Mouse (Mus musculus) embryonic facial prominence, embryonic 15.5 days (tissue): ENCODE data around the gene Myo1a. TPM values are rescaled to one million over a fixed set of nuclear protein-coding genes. Genes with fewer than 3 reads are reported as not detected.

ENCODE experiments used
- ATAC-seq: fragments of 200-750 bp; cut with Nextera tagmentation; 2 replicates; pipeline ENCODE4 v1.8.0; 2017; ENCODE audit warnings: low read depth, moderate TSS enrichment; ENCODE audit not compliant: insufficient number of reproducible peaks, low FRiP score, low TSS enrichment
- H3K27ac ChIP-seq: fragments of 300-500 bp; sonication (generic); replicated peaks from 2 replicates; pipeline ENCODE4 v1.5.1; 2015; ENCODE audit warnings: mild to moderate bottlenecking, inconsistent platforms
- H3K27me3 ChIP-seq: fragments of 300-500 bp; sonication (generic); 2 replicates; pipeline ENCODE4 v1.6.1; 2015; ENCODE audit warnings: inconsistent platforms
- H3K36me3 ChIP-seq: fragments of 300-500 bp; sonication (generic); 2 replicates; pipeline ENCODE4 v1.6.1; 2015; ENCODE audit warnings: mild to moderate bottlenecking, inconsistent platforms
- H3K4me1 ChIP-seq: fragments of 300-500 bp; sonication (generic); 2 replicates; pipeline ENCODE4 v1.6.1; 2015; ENCODE audit warnings: inconsistent platforms
- H3K4me2 ChIP-seq: fragments of 300-500 bp; sonication (generic); replicated peaks from 2 replicates; pipeline ENCODE4 v1.6.1; 2015; ENCODE audit warnings: mild to moderate bottlenecking, inconsistent platforms
- H3K4me3 ChIP-seq: fragments of 300-500 bp; sonication (generic); replicated peaks from 2 replicates; pipeline ENCODE4 v1.5.1; 2015; ENCODE audit warnings: mild to moderate bottlenecking, inconsistent platforms
- H3K9ac ChIP-seq: fragments of 300-500 bp; sonication (generic); 2 replicates; pipeline ENCODE4 v1.6.1; 2015; ENCODE audit warnings: inconsistent platforms
- H3K9me3 ChIP-seq: fragments of 300-500 bp; sonication (generic); replicated peaks from 2 replicates; pipeline ENCODE4 v1.6.1; 2016; ENCODE audit warnings: inconsistent platforms
- WGBS: fragments of 180-500 bp; shearing (Covaris S2); methylation state at CpG from one replicate; pipeline ENCODE4 v1.1.7; 2015; 5-methylcytosine and 5-hydroxymethylcytosine counted together
- polyA plus RNA-seq: library from polyadenylated mRNA; unstranded; fragments of >200 nt; fragmentation: Nextera tagmentation; extraction: Ambion mirVana; gene quantifications from 2 replicates; pipeline ENCODE4 v1.2.1, GENCODE M21; 2015

The Myo1a gene
- polyA plus RNA-seq, 1 experiment from 2014 or later: 0.57 TPM

DNA sequence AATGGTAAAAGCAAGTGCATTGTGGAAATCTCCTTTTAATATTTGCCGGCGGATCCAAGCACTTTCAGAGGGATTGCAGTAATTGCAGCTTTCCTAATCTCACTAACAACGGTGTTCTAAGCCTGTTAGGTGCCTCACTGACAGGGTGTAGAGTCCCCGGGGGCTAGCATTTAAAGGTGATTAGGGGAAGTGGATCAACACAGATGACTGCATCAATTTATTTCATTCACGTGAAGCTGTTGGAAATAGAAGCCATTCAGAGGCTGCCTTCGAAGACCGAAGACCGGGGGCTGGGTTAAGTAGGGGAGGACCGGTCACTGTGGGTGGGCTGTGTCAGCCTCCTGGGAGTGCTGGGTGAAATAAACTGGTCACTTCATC lies 26.0 kb downstream of the Myo1a start:
- H3K27me3 ChIP-seq: peaks cover 9% of the 10 kb centered on the region
- H3K4me2 ChIP-seq: no peak overlapping the region
- peaks cover 5% of the 10 kb centered on the region; the same call in 1 of the 2 replicates for H3K4me1 ChIP-seq
- no peak overlapping the region for H3K27ac ChIP-seq
- no peak overlapping the region for H3K9ac ChIP-seq
- WGBS: 26% methylated on average over 9 of the region's 9 CpGs
- no peak for ATAC-seq
- H3K36me3 ChIP-seq: no peaks in the 10 kb centered on the region
- H3K4me3 ChIP-seq: no peak overlapping the region
- no peaks in the 10 kb centered on the region for H3K9me3 ChIP-seq

DNA sequence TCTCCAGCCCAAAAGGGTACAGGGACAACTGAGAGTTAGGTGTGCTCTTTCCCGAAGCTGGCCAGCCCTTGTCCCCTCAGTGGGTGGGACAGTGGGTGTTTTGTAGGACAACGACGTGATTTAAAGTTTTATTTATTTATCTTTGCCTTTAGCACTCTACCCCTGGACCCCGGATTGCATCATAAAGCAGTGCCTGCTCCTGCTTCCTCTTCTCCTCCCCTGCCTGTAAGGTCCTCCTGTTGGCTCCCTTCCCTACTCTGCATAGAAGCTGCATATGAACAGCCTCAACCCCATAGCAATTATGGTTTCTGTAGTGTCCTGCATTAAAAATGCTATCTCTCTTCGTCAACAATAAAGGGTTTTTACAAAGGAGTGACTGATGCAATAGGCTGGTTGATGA lies 26.4 kb downstream of the Myo1a start:
- Histone ChIP-seq H3K4me2 (no peak overlapping the region), H3K36me3 (no peaks in the 10 kb centered on the region), H3K4me1 (peaks cover 5% of the 10 kb centered on the region; the same call in 1 of the 2 replicates), H3K27me3 (peaks cover 9% of the 10 kb centered on the region), H3K4me3 (no peak overlapping the region), H3K27ac (no peak overlapping the region), H3K9ac (no peak overlapping the region), H3K9me3 (no peaks in the 10 kb centered on the region)
- ATAC-seq: no peak
- 34% methylated on average over 5 of the region's 5 CpGs for WGBS

DNA sequence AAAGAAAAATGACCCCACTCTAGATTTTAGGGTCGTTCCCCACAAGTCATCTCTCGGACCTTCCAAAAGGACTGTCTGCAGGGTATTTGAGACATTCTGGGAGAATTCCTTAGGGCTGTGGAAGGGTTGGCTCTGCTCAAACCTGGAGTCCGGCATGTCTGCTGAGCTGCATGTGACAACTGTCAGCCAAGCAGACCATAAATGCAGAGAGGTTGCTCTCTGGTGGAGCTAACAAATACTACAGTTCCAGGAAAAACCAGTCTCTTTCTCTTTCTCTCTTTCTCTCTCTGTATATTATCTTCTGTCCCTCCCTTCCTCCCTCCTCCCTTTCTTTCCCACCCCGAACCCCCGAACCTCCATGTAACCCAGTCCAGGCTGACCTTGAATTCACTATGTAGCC lies 29.5 kb downstream of the Myo1a start:
- no peak overlapping the region for H3K4me2 ChIP-seq
- H3K27me3 ChIP-seq: peaks cover 4% of the 10 kb centered on the region; the same call in 1 of the 2 replicates
- no peaks in the 10 kb centered on the region for H3K36me3 ChIP-seq
- H3K9ac ChIP-seq: no peak overlapping the region
- H3K27ac ChIP-seq: no peak overlapping the region
- H3K4me1 ChIP-seq: peaks cover 10% of the 10 kb centered on the region; the same call in 1 of the 2 replicates
- H3K9me3 ChIP-seq: no peaks in the 10 kb centered on the region
- H3K4me3 ChIP-seq: no peak overlapping the region
- 32% methylated on average over 5 of the region's 5 CpGs for WGBS
- no peak for ATAC-seq

DNA sequence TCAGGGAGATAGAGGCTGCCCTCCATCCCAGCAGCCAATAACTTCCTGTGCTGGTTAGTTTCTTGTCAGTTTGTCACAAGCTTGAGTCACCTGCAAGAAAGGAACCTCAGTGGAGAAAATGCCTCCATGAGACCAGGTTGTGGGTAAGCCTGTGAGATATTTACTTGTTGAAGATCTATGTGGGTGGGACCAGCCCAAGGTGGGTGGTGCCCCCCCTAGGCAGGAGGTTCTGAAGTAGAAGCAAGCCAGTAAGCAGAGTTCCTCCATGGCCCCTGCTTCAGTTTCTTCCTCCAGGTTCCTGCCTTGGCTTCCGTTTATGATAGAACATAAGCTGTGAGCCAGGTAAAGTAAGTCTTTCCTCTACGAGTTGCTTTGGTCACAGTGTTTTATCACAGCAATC lies 31.3 kb downstream of the Myo1a start:
- ATAC-seq: no peak
- Histone ChIP-seq H3K4me1 (peaks cover 16% of the 10 kb centered on the region), H3K36me3 (0 out of 2 replicates have a peak, but pooled peaks cover under 1% of the 10 kb centered on the region), H3K27me3 (peaks cover 2% of the 10 kb centered on the region; the same call in 1 of the 2 replicates), H3K27ac (no peak overlapping the region), H3K9me3 (no peaks in the 10 kb centered on the region), H3K9ac (no peak overlapping the region), H3K4me3 (no peak overlapping the region), H3K4me2 (no peak overlapping the region)
- 80% methylated on average over 2 of the region's 2 CpGs for WGBS

DNA sequence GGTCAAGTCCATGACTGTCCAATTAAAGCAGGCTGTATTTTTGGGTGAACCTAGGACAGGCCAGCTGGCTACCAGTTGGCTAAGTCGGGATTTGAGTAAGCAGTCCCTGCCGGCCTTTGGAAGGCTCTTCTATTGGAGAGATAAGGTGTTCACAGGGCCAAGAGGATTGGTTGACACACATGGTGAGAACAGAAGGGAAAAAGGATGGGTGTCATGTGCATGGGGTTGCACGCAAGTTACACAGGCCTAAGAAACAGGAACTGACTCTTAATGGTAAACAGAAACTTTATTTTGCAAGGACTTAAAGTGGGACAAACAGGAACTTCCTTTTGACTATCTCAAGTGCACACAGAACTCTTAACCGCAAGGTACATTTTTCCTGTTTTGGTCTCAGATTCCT lies 31.9 kb downstream of the Myo1a start:
- Histone ChIP-seq H3K27me3 (no peaks in the 10 kb centered on the region; the same call in 1 of the 2 replicates), H3K9me3 (no peaks in the 10 kb centered on the region), H3K27ac (no peak overlapping the region), H3K4me1 (peaks cover 16% of the 10 kb centered on the region), H3K4me2 (no peak overlapping the region), H3K4me3 (no peak overlapping the region), H3K9ac (no peak overlapping the region), H3K36me3 (peaks cover 7% of the 10 kb centered on the region)
- WGBS: 69% methylated on average over 4 of the region's 4 CpGs
- ATAC-seq: no peak

DNA sequence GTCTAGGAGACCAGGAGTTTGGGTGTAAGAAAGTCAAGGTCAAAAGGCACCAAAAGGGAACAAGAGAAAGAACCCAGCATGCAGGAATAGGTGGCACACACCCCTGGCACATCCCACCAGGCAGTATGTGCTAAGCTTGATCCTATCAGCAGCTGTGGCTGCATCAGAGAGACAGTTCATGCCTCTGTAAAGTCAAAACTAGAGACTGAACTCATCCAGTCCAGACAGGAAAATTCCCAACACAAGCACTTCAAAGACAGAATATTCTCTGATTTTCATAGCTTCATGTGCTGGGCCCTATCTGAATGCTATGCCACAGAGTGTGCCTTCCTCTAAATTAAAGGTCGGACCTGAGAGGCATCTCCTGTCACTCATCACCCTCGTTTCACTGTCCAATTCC lies 32.6 kb downstream of the Myo1a start:
- 25% methylated on average over 2 of the region's 2 CpGs for WGBS
- no peak overlapping the region for H3K9ac ChIP-seq
- no peak overlapping the region for H3K4me3 ChIP-seq
- H3K27me3 ChIP-seq: no peaks in the 10 kb centered on the region; the same call in 1 of the 2 replicates
- peaks cover 13% of the 10 kb centered on the region for H3K36me3 ChIP-seq
- no peak overlapping the region for H3K27ac ChIP-seq
- no peaks in the 10 kb centered on the region for H3K9me3 ChIP-seq
- no peak for ATAC-seq
- no peak overlapping the region for H3K4me2 ChIP-seq
- peaks cover 16% of the 10 kb centered on the region for H3K4me1 ChIP-seq

DNA sequence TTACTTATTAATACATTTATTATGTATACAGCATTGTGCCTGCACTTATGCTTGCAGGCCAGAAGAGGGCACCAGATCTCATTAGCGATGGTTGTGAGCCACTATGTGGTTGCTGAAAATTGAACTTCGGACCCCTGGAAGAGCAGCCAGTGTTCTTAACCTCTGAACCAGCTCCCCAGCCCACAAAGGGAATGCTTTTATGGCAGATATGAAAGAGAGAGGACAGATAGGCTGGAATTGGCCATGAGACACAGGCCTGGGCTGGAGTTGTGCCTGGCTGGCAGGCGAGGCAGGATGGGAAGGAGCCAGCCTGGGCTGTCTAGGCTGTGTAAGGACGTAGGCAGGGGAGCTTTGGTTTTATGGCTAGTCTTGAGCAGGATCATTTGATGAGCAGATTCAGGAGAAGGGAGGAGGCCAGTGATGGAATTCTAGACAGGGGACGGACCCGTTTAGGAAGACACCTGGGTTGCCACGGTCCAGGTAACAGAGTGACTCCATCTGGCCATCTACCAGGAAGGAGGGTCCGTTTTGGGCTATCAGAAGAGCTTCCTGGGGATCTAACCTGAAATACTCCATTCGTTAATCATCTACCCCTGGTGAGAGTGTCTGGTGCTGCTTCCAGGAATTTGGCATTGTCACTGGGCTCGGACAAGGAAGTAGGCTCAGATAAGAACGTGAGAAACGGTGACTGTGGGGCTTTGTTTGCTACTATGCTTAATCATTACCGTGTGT lies 33.3 kb downstream of the Myo1a start:
- 0 out of 2 replicates have a peak overlapping the region, but pooled peaks have one; percentile 94 for H3K4me3 ChIP-seq
- no peaks in the 10 kb centered on the region for H3K9me3 ChIP-seq
- peaks cover 21% of the 10 kb centered on the region for H3K36me3 ChIP-seq
- H3K4me1 ChIP-seq: peaks cover 16% of the 10 kb centered on the region
- H3K27me3 ChIP-seq: no peaks in the 10 kb centered on the region; the same call in 1 of the 2 replicates
- 46% methylated on average over 13 of the region's 13 CpGs for WGBS
- no peak overlapping the region for H3K9ac ChIP-seq
- H3K27ac ChIP-seq: no peak overlapping the region
- peak overlapping the region; percentile 62 for H3K4me2 ChIP-seq
- ATAC-seq: no peak

DNA sequence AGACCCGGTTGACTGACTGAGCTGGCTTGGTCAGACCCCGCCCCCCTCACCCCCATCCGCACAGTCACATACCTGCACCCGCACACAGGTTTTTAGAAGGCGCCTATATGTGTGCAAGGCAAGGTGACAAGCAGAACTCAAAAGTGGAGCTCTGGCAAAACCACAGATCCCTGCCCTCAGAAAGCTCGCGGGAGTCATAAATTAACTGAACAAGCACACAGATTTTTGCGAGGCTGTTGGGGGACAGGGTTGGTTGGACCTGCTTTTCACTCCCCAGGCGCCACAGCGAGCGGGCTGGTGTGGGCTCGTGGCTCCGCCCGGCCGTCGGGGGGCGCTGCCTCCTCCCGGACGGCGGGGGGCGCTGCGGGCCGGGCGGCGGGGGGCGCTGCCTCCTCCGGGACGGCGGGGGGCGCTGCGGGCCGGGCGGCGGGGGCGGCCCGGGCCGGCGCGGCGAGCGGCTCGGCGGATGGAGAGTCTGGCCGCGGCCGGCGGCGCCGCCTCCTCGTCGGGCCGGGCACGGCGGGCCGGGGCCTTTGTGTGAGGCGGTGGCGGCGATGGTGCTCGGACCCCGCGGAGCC lies 34.2 kb downstream of the Myo1a start, which contains the start of gene Zbtb39:
TSS of gene Zbtb39 (plus strand) at position 456 of the 578 bp plus-strand sequence.
- H3K36me3 ChIP-seq: peaks cover 29% of the 10 kb centered on the region
- WGBS: 1% methylated on average over 57 of the region's 61 CpGs
- H3K4me1 ChIP-seq: peaks cover 16% of the 10 kb centered on the region
- H3K9me3 ChIP-seq: no peaks in the 10 kb centered on the region
- peak within 1 kb of the TSS; percentile 94 for H3K4me3 ChIP-seq
- peak within 1 kb of the TSS; percentile 62 for H3K4me2 ChIP-seq
- ATAC-seq: peak; percentile 85
- H3K27me3 ChIP-seq: no peaks in the 10 kb centered on the region; the same call in 1 of the 2 replicates
- H3K27ac ChIP-seq: peak within 1 kb of the TSS; percentile 75
- peak within 1 kb of the TSS; percentile 96 for H3K9ac ChIP-seq

DNA sequence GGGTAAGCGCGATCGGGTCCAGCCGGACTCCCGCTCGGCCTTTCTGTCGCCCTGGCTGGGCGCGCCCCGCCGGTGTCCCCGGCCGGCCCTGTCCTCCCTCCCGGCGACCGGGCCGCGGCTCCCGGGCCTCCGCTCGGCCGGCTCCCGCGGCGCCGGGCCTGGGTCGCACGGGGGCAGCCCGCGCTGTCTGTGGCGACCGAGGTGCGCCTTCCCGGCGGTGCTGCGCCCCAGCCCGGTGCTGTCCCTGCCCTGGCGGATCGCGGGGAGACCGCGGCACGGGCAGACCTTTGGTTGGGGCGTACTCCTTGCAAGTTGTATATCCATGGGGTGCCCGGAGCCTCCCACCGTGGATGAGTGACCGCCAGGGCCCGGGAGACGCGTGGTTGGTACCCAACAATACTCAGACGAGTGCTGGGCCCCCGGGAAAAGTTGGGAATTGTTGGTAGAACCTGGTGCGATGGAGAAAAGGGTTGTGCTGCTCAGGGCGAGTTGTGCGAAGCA lies 34.7 kb downstream of the Myo1a start:
- peak overlapping the region; percentile 96 for H3K9ac ChIP-seq
- H3K27me3 ChIP-seq: no peaks in the 10 kb centered on the region; the same call in 1 of the 2 replicates
- H3K4me1 ChIP-seq: peaks cover 19% of the 10 kb centered on the region
- peak overlapping the region; percentile 62 for H3K4me2 ChIP-seq
- peak; percentile 49 for ATAC-seq
- WGBS: under 1% methylated on average over 55 of the region's 55 CpGs
- no peaks in the 10 kb centered on the region for H3K9me3 ChIP-seq
- H3K4me3 ChIP-seq: peak overlapping the region; percentile 94
- peak overlapping the region; percentile 75 for H3K27ac ChIP-seq
- H3K36me3 ChIP-seq: peaks cover 35% of the 10 kb centered on the region

DNA sequence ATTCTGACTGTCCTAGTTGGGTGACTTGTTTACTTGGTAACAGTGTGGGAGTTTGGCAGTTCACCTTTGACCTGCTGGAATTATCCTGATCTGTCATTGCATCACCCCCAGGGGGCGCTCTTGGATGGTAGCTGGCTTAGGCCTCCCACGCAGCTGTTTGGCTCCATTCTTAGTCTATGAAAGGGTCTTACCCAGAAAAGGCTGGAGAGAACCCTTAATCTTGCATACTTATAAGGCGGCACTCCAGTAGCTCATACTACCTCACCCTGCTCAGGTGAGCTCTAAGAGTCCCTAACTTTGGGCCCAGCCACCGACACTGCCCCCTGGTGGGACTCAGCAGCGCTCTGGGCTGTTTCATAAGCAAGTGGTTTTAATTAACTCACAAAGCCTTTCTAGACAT lies 39.7 kb downstream of the Myo1a start:
- Histone ChIP-seq H3K9me3 (no peaks in the 10 kb centered on the region), H3K27me3 (no peaks in the 10 kb centered on the region), H3K9ac (no peak overlapping the region), H3K36me3 (peaks cover 60% of the 10 kb centered on the region), H3K4me2 (no peak overlapping the region), H3K27ac (no peak overlapping the region), H3K4me1 (peaks cover 25% of the 10 kb centered on the region), H3K4me3 (no peak overlapping the region)
- WGBS: 56% methylated on average over 5 of the region's 5 CpGs
- ATAC-seq: no peak

DNA sequence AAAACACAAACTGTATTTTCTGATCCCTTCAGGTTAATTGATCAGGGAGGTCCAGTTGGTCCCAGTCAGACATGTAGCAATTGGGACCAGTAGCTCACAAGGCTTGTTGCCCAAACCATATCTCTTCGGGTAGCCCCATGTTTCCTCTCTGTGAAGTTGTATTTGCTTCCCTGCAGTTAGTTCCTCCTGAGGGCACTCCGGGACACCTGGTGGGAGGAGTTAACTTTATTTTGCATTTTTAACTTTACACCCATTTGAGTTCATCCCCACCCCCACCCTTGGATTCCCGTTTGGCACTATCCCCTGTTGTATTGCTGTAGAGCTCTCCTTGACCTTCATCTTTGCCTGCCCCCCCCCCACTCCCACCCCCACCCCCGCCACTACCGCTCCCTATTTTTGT lies 40.9 kb downstream of the Myo1a start:
- Histone ChIP-seq H3K27me3 (no peaks in the 10 kb centered on the region), H3K27ac (no peak overlapping the region), H3K9ac (no peak overlapping the region), H3K4me3 (no peak overlapping the region), H3K9me3 (no peaks in the 10 kb centered on the region), H3K4me1 (peaks cover 17% of the 10 kb centered on the region), H3K36me3 (peaks cover 60% of the 10 kb centered on the region), H3K4me2 (no peak overlapping the region)
- 68% methylated on average over 5 of the region's 5 CpGs for WGBS
- ATAC-seq: no peak
